ENCODE assay signal across 9 mouse cellular contexts in the genomic region with DNA sequence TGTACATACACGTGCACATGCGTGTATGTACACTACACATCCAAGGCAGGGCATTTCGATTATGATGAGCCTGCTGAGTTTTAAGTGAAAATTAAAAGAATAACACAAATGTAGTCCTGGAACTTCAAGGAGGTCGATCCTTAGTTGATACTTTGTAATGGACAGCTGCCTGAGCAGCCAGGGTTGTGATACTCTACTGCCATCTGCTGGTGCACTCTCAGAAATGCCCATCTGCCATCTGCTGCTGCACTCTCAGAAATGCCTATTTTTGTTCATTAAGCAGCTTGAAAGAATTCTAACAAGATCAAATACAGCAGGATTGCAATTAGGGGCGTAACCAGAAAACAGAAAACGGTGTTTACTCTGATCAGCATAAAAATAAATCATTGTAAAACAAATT.
A peak's percentile ranks its signal among the peaks of the same experiment; 100 is the strongest.
DNase-seq lines count a peak whose midpoint lies in the region; ATAC-seq and TF ChIP-seq lines count a peak whose summit lies in the region.
"Had no signal": no experiment of that assay in that cellular context is flagged by ENCODE, and none has a peak within 500 bp of the region (broad histone marks: within the 10 kb centered on the region; RNA-seq: fewer than 3 reads in every experiment).

No protein-coding gene starts in this region.

- no peaks in the 10 kb centered on the region for H3K27me3 ChIP-seq in heart, adult 2 months (ENCODE audit: control insufficient read depth, insufficient read depth, low read length)
- H3K27me3 ChIP-seq in heart, embryonic 11.5 days (ENCODE audit: control insufficient read depth, insufficient read depth, low read length), result no peaks in the 10 kb centered on the region
- H3K27me3 ChIP-seq in midbrain, embryonic 15.5 days (replicated peaks), result no peaks in the 10 kb centered on the region
- H3K27me3 ChIP-seq: lung, embryonic 15.5 days had no signal

- no peak overlapping the region for H3K4me3 ChIP-seq in heart, adult 2 months
- no peak overlapping the region for H3K4me3 ChIP-seq in heart, embryonic 11.5 days (ENCODE audit: low read depth, low read length)
- no peak overlapping the region for H3K4me3 ChIP-seq in midbrain, embryonic 15.5 days
- H3K4me3 ChIP-seq: lung, embryonic 15.5 days had no signal

- no peak for TF ChIP-seq POLR2A in heart, adult 2 months (IDR thresholded peaks at IDR 0.05; ENCODE audit: insufficient read depth, low read depth, low read length)

- no peaks in the 10 kb centered on the region for H3K9me3 ChIP-seq in heart, embryonic 11.5 days (replicated peaks; ENCODE audit: control insufficient read depth, low read length)
- no peaks in the 10 kb centered on the region for H3K9me3 ChIP-seq in midbrain, embryonic 15.5 days
- H3K9me3 ChIP-seq: lung, embryonic 15.5 days had no signal

- TF ChIP-seq CTCF in heart, adult 2 months (IDR thresholded peaks at IDR 0.05), result peak; percentile 72

- no peaks in the 10 kb centered on the region for H3K4me1 ChIP-seq in heart, adult 2 months (ENCODE audit: control insufficient read depth, insufficient read depth, low read length)
- no peaks in the 10 kb centered on the region for H3K4me1 ChIP-seq in heart, embryonic 11.5 days (ENCODE audit: control insufficient read depth, insufficient read depth, low read length)
- H3K4me1 ChIP-seq in midbrain, embryonic 15.5 days, result no peaks in the 10 kb centered on the region
- H3K4me1 ChIP-seq: lung, embryonic 15.5 days had no signal

- no peaks in the 10 kb centered on the region for H3K36me3 ChIP-seq in heart, adult 2 months (ENCODE audit: control insufficient read depth, insufficient read depth, low read length)
- H3K36me3 ChIP-seq in heart, embryonic 11.5 days (ENCODE audit: control insufficient read depth, insufficient read depth, low read length), result no peaks in the 10 kb centered on the region
- H3K36me3 ChIP-seq in midbrain, embryonic 15.5 days (replicated peaks), result no peaks in the 10 kb centered on the region
- H3K36me3 ChIP-seq: lung, embryonic 15.5 days had no signal

- no peak for DNase-seq in heart, adult 2 months
- DNase-seq in ES-CJ7 (ENCODE audit: low read depth, low spot score), result peak; percentile 66
- DNase-seq in cerebellum, postnatal 36 days, result peak; percentile 10 to 38
- peak; percentile 31 to 55 for DNase-seq in layer of hippocampus, postnatal 25 days (ENCODE audit: extremely low spot score in 1 of 2, low spot score in 1 of 2)

- no peak; the same call in 1 of the 2 replicates for ATAC-seq in heart, embryonic 11.5 days (replicated peaks; ENCODE audit: insufficient number of reproducible peaks, low FRiP score, low TSS enrichment)
- ATAC-seq in hematopoietic stem cell, adult 5-6 weeks (replicated peaks in 1 of 2; ENCODE audit: insufficient read depth in 1 of 2, low FRiP score in 2 of 2, low TSS enrichment in 1 of 2, low read depth in 1 of 2, poor library complexity in 2 of 2, severe bottlenecking in 2 of 2), result peak; percentile 69 to 75; a peak in 2 of 4 replicates
- peak; percentile 82; the same call in 1 of the 2 replicates for ATAC-seq in midbrain, embryonic 15.5 days (replicated peaks)
- ATAC-seq in monocyte, adult 5-6 weeks (replicated peaks; ENCODE audit: insufficient number of reproducible peaks, low FRiP score, low TSS enrichment, poor library complexity, severe bottlenecking), result no peak

- no peak overlapping the region for H3K27ac ChIP-seq in heart, adult 2 months
- no peak overlapping the region for H3K27ac ChIP-seq in heart, embryonic 11.5 days (ENCODE audit: low read depth, low read length)
- no peak overlapping the region for H3K27ac ChIP-seq in midbrain, embryonic 15.5 days
- H3K27ac ChIP-seq: lung, embryonic 15.5 days had no signal

- H3K9ac ChIP-seq in heart, adult 2 months (ENCODE audit: low read depth, low read length), result no peak overlapping the region
- no peak overlapping the region for H3K9ac ChIP-seq in heart, embryonic 11.5 days (ENCODE audit: low read depth, low read length)
- no peak overlapping the region for H3K9ac ChIP-seq in midbrain, embryonic 15.5 days
- H3K9ac ChIP-seq: lung, embryonic 15.5 days had no signal

- WGBS in heart, adult 2 months, result 23% methylated on average over 6 of the region's 6 CpGs
- 34% methylated on average over 6 of the region's 6 CpGs for WGBS in heart, embryonic 11.5 days (ENCODE audit: insufficient replicate concordance)
- 32% methylated on average over 6 of the region's 6 CpGs for WGBS in midbrain, embryonic 15.5 days

- intact Hi-C loops in heart, adult 2 months (cut with DNase I), result no loop called here

- no peak for TF ChIP-seq EP300 in heart, adult 2 months (IDR thresholded peaks at IDR 0.05; ENCODE audit: insufficient read depth, low read depth, low read length)

- H3K4me2 ChIP-seq in heart, embryonic 11.5 days, result no peak overlapping the region
- H3K4me2 ChIP-seq in midbrain, embryonic 15.5 days, result no peak overlapping the region
- H3K4me2 ChIP-seq: lung, embryonic 15.5 days had no signal

- H3K79me2 ChIP-seq in heart, adult 2 months (replicated peaks; ENCODE audit: control insufficient read depth, insufficient read depth, low read length), result no peaks in the 10 kb centered on the region

Comparison
In these comparisons a context has a peak if more than half of its experiments do, and no peak if none do; other contexts are left out.
1. DNase-seq: peak in ES-CJ7 (single experiment), cerebellum, postnatal 36 days (2 of 2) and layer of hippocampus, postnatal 25 days (2 of 2); none in heart, adult 2 months (0 of 2).
2. ATAC-seq: peak in hematopoietic stem cell, adult 5-6 weeks (2 of 2) and midbrain, embryonic 15.5 days (single experiment); none in heart, embryonic 11.5 days (single experiment) and monocyte, adult 5-6 weeks (single experiment).